Mouse (Mus musculus): ENCODE measurements around the gene Ndufa3. TPM values are rescaled to one million over a fixed set of nuclear protein-coding genes. Genes with fewer than 3 reads are reported as not detected.

Ndufa3 gene
- polyA plus RNA-seq, 1 experiment from 2014 or later: 375 TPM

GRCm38 (mm10) chr7:3614021-3614420 is 3.2 kb upstream of the Ndufa3 start:
- H3K27ac ChIP-seq: no peak overlapping the region
- peaks cover 4% of the 10 kb centered on the region; the same call in 1 of the 2 replicates for H3K4me1 ChIP-seq
- no peaks in the 10 kb centered on the region for H3K9me3 ChIP-seq
- H3K9ac ChIP-seq: no peak overlapping the region
- H3K4me3 ChIP-seq: no peak overlapping the region
- no peaks in the 10 kb centered on the region for H3K27me3 ChIP-seq (replicated peaks)
- ATAC-seq (ENCODE audit: low FRiP score, low read depth): no peak
- no peak overlapping the region for H3K4me2 ChIP-seq (replicated peaks)
- WGBS: 81% methylated on average over 3 of the region's 3 CpGs
- peaks cover under 1% of the 10 kb centered on the region; the same call in 1 of the 2 replicates for H3K36me3 ChIP-seq

- WGBS: 82% methylated on average over 4 of the region's 4 CpGs
- H3K4me3 ChIP-seq: peak within 1 kb of the TSS; percentile 72
- no peaks in the 10 kb centered on the region for H3K9me3 ChIP-seq
- H3K4me2 ChIP-seq (replicated peaks): peak within 1 kb of the TSS; percentile 87
- H3K4me1 ChIP-seq: peaks cover 4% of the 10 kb centered on the region; the same call in 1 of the 2 replicates
- no peaks in the 10 kb centered on the region for H3K27me3 ChIP-seq (replicated peaks)
- no peak within 1 kb of the TSS for H3K9ac ChIP-seq
- no peak within 1 kb of the TSS for H3K27ac ChIP-seq
- peaks cover 19% of the 10 kb centered on the region for H3K36me3 ChIP-seq
- ATAC-seq (ENCODE audit: low FRiP score, low read depth): no peak
Observed at GRCm38 (mm10) chr7:3616057-3616388, 1.1 kb upstream of the Ndufa3 start, which contains the start of gene Oscar. TSS of gene Oscar (minus strand) at chr7:3616157.

- WGBS: 39% methylated on average over 6 of the region's 6 CpGs
- peaks cover 20% of the 10 kb centered on the region for H3K36me3 ChIP-seq
- peak overlapping the region; percentile 87 for H3K4me2 ChIP-seq (replicated peaks)
- no peaks in the 10 kb centered on the region for H3K9me3 ChIP-seq
- no peak overlapping the region for H3K27ac ChIP-seq
- peaks cover 4% of the 10 kb centered on the region; the same call in 1 of the 2 replicates for H3K4me1 ChIP-seq
- H3K4me3 ChIP-seq: peak overlapping the region; percentile 72
- peak; percentile 51 for ATAC-seq (ENCODE audit: low FRiP score, low read depth)
- H3K9ac ChIP-seq: no peak overlapping the region
- H3K27me3 ChIP-seq (replicated peaks): no peaks in the 10 kb centered on the region
Observed at GRCm38 (mm10) chr7:3616389-3617241, 558 bp upstream of the Ndufa3 start.

GRCm38 (mm10) chr7:3629030-3629429 is 11.9 kb downstream of the Ndufa3 start:
- peak; percentile 52 for ATAC-seq (ENCODE audit: low FRiP score, low read depth)
- Histone ChIP-seq H3K4me3 (peak overlapping the region; percentile 65), H3K27me3 (replicated peaks) (no peaks in the 10 kb centered on the region), H3K4me1 (peaks cover 25% of the 10 kb centered on the region), H3K36me3 (peaks cover 43% of the 10 kb centered on the region), H3K9ac (peak overlapping the region; percentile 69), H3K4me2 (replicated peaks) (peak overlapping the region; percentile 97), H3K9me3 (no peaks in the 10 kb centered on the region), H3K27ac (no peak overlapping the region)
- 36% methylated on average over 4 of the region's 4 CpGs for WGBS

- Histone ChIP-seq H3K4me2 (replicated peaks) (peak within 1 kb of the TSS; percentile 97), H3K36me3 (peaks cover 42% of the 10 kb centered on the region), H3K9me3 (no peaks in the 10 kb centered on the region), H3K27ac (peak within 1 kb of the TSS; percentile 6; the same call in 1 of the 2 replicates), H3K9ac (peak within 1 kb of the TSS; percentile 69), H3K4me1 (peaks cover 25% of the 10 kb centered on the region), H3K4me3 (peak within 1 kb of the TSS; percentile 65), H3K27me3 (replicated peaks) (no peaks in the 10 kb centered on the region)
- peak; percentile 89 for ATAC-seq (ENCODE audit: low FRiP score, low read depth)
- WGBS: 1% methylated on average over 47 of the region's 47 CpGs
Observed at GRCm38 (mm10) chr7:3629543-3630477, 12.6 kb downstream of the Ndufa3 start, which contains the start of the genes Tfpt and Prpf31. TSS of gene Tfpt (minus strand) at chr7:3629929. TSS of gene Prpf31 (plus strand) at chr7:3629985.

GRCm38 (mm10) chr7:3630478-3630815 is 13.3 kb downstream of the Ndufa3 start:
- H3K27me3 ChIP-seq (replicated peaks): no peaks in the 10 kb centered on the region
- ATAC-seq (ENCODE audit: low FRiP score, low read depth): 0 out of 2 replicates have a peak, but pooled peaks have one; percentile 3
- H3K4me1 ChIP-seq: peaks cover 25% of the 10 kb centered on the region
- H3K4me3 ChIP-seq: peak overlapping the region; percentile 65
- H3K27ac ChIP-seq: no peak overlapping the region
- peak overlapping the region; percentile 69 for H3K9ac ChIP-seq
- H3K36me3 ChIP-seq: peaks cover 43% of the 10 kb centered on the region
- WGBS: 65% methylated on average over 3 of the region's 3 CpGs
- H3K9me3 ChIP-seq: no peaks in the 10 kb centered on the region
- H3K4me2 ChIP-seq (replicated peaks): peak overlapping the region; percentile 97

- no peak for ATAC-seq (ENCODE audit: low FRiP score, low read depth)
- H3K27ac ChIP-seq: no peak overlapping the region
- no peaks in the 10 kb centered on the region for H3K27me3 ChIP-seq (replicated peaks)
- 71% methylated on average over 5 of the region's 5 CpGs for WGBS
- H3K9ac ChIP-seq: no peak overlapping the region
- peaks cover 32% of the 10 kb centered on the region for H3K36me3 ChIP-seq
- no peaks in the 10 kb centered on the region for H3K9me3 ChIP-seq
- H3K4me2 ChIP-seq (replicated peaks): no peak overlapping the region
- H3K4me3 ChIP-seq: no peak overlapping the region
- H3K4me1 ChIP-seq: peaks cover 28% of the 10 kb centered on the region
Observed at GRCm38 (mm10) chr7:3643412-3643811, 26.2 kb downstream of the Ndufa3 start.

GRCm38 (mm10) chr7:3643843-3644242 is 26.7 kb downstream of the Ndufa3 start:
- peaks cover 28% of the 10 kb centered on the region for H3K36me3 ChIP-seq
- H3K4me2 ChIP-seq (replicated peaks): peak overlapping the region; percentile 65
- no peaks in the 10 kb centered on the region for H3K27me3 ChIP-seq (replicated peaks)
- no peak for ATAC-seq (ENCODE audit: low FRiP score, low read depth)
- H3K9me3 ChIP-seq: no peaks in the 10 kb centered on the region
- no peak overlapping the region for H3K9ac ChIP-seq
- 26% methylated on average over 9 of the region's 9 CpGs for WGBS
- H3K4me3 ChIP-seq: peak overlapping the region; percentile 34
- no peak overlapping the region for H3K27ac ChIP-seq
- H3K4me1 ChIP-seq: peaks cover 32% of the 10 kb centered on the region

- peaks cover 34% of the 10 kb centered on the region for H3K4me1 ChIP-seq
- H3K4me2 ChIP-seq (replicated peaks): peak overlapping the region; percentile 65
- no peak overlapping the region for H3K27ac ChIP-seq
- H3K27me3 ChIP-seq (replicated peaks): no peaks in the 10 kb centered on the region
- WGBS: under 1% methylated on average over 11 of the region's 11 CpGs
- ATAC-seq (ENCODE audit: low FRiP score, low read depth): no peak
- peak overlapping the region; percentile 34 for H3K4me3 ChIP-seq
- H3K9ac ChIP-seq: no peak overlapping the region
- peaks cover 27% of the 10 kb centered on the region for H3K36me3 ChIP-seq
- H3K9me3 ChIP-seq: no peaks in the 10 kb centered on the region
Observed at GRCm38 (mm10) chr7:3644348-3644671, 27.1 kb downstream of the Ndufa3 start.

GRCm38 (mm10) chr7:3644672-3645487 is 27.7 kb downstream of the Ndufa3 start, which contains the start of gene Cnot3:
TSS of gene Cnot3 (plus strand) at chr7:3645268.
- H3K36me3 ChIP-seq: peaks cover 21% of the 10 kb centered on the region
- ATAC-seq (ENCODE audit: low FRiP score, low read depth): peak; percentile 99
- H3K27ac ChIP-seq: peak within 1 kb of the TSS; percentile 89
- peak within 1 kb of the TSS; percentile 90 for H3K4me3 ChIP-seq
- WGBS: under 1% methylated on average over 54 of the region's 58 CpGs
- peak within 1 kb of the TSS; percentile 95 for H3K4me2 ChIP-seq (replicated peaks)
- H3K9me3 ChIP-seq: no peaks in the 10 kb centered on the region
- H3K4me1 ChIP-seq: peaks cover 34% of the 10 kb centered on the region
- no peaks in the 10 kb centered on the region for H3K27me3 ChIP-seq (replicated peaks)
- peak within 1 kb of the TSS; percentile 98 for H3K9ac ChIP-seq

GRCm38 (mm10) chr7:3645488-3646025 is 28.4 kb downstream of the Ndufa3 start:
- Histone ChIP-seq H3K27me3 (replicated peaks) (no peaks in the 10 kb centered on the region), H3K4me2 (replicated peaks) (peak overlapping the region; percentile 95), H3K4me1 (peaks cover 34% of the 10 kb centered on the region), H3K36me3 (peaks cover 20% of the 10 kb centered on the region), H3K4me3 (peak overlapping the region; percentile 90), H3K9me3 (no peaks in the 10 kb centered on the region), H3K27ac (peak overlapping the region; percentile 89), H3K9ac (peak overlapping the region; percentile 98)
- under 1% methylated on average over 58 of the region's 58 CpGs for WGBS
- ATAC-seq (ENCODE audit: low FRiP score, low read depth): peak; percentile 3
